Mouse (Mus musculus) E14TG2a.4 (cell line): ENCODE data around the gene Kpna3.
"Not testable (repeated sequence)": the region's sequence is repeated elsewhere in the genome, so short reads cannot be mapped to it uniquely, and the experiment has no call there.

ENCODE experiments used
- CTCF ChIP-seq: conservative IDR thresholded peaks from 2 replicates; pipeline ENCODE4 v1.5.1; 2014; ENCODE audit warnings: low read length
- NANOG ChIP-seq: IDR thresholded peaks from 2 replicates; pipeline ENCODE4 v1.6.1; 2014; ENCODE audit warnings: borderline replicate concordance, low read length, mixed read lengths
- POU5F1 ChIP-seq: IDR thresholded peaks from 2 replicates; pipeline ENCODE4 v1.6.1; 2014; ENCODE audit warnings: low read length, borderline replicate concordance

- TF ChIP-seq CTCF, NANOG, POU5F1: not testable (repeated sequence)
Observed at GRCm38 (mm10) chr14:61427095-61427494, 12.6 kb downstream of the Kpna3 start.
